Mouse (Mus musculus) intestine, postnatal 0 days (tissue): ENCODE measurements around the gene Ranbp17. TPM values are rescaled to one million over a fixed set of nuclear protein-coding genes. Genes with fewer than 3 reads are reported as not detected.
A peak's percentile ranks its signal among the peaks of the same experiment; 100 is the strongest.

Experiments
- ATAC-seq: fragments of 200-750 bp; cut with Nextera tagmentation; 2 replicates; pipeline ENCODE4 v1.8.0; 2017; ENCODE audit warnings: mild to moderate bottlenecking, moderate TSS enrichment, moderate library complexity
- H3K27ac ChIP-seq: fragments of 300-500 bp; sonication (generic); 2 replicates; pipeline ENCODE4 v1.5.1; 2014; ENCODE audit warnings: mild to moderate bottlenecking, low read depth, low read length, moderate library complexity
- H3K27me3 ChIP-seq: fragments of 300-500 bp; sonication (generic); replicated peaks from 2 replicates; pipeline ENCODE4 v1.6.1; 2014; ENCODE audit warnings: low read length, mixed read lengths; ENCODE audit not compliant: control insufficient read depth, insufficient read depth
- H3K36me3 ChIP-seq: fragments of 300-500 bp; sonication (generic); 2 replicates; pipeline ENCODE4 v1.6.1; 2014; ENCODE audit warnings: mild to moderate bottlenecking, moderate library complexity; ENCODE audit not compliant: control insufficient read depth, insufficient read depth
- H3K4me1 ChIP-seq: fragments of 300-500 bp; sonication (generic); replicated peaks from 2 replicates; pipeline ENCODE4 v1.6.1; 2014; ENCODE audit warnings: antibody characterized with exemption, low read length, mixed read lengths; ENCODE audit not compliant: control insufficient read depth, insufficient read depth
- H3K4me2 ChIP-seq: fragments of 300-500 bp; sonication (generic); replicated peaks from 2 replicates; pipeline ENCODE4 v1.6.1; 2014; ENCODE audit warnings: low read depth, mild to moderate bottlenecking, moderate library complexity
- H3K4me3 ChIP-seq: fragments of 300-500 bp; sonication (generic); 2 replicates; pipeline ENCODE4 v1.5.1; 2014; ENCODE audit warnings: low read depth, low read length
- H3K9ac ChIP-seq: fragments of 300-500 bp; sonication (generic); 2 replicates; pipeline ENCODE4 v1.6.1; 2014; ENCODE audit warnings: mild to moderate bottlenecking, low read depth, low read length
- H3K9me3 ChIP-seq: fragments of 300-500 bp; sonication (generic); 2 replicates; pipeline ENCODE4 v1.6.1; 2016; ENCODE audit warnings: mixed run types; ENCODE audit not compliant: control insufficient read depth
- CTCF ChIP-seq: sonication (generic); IDR thresholded peaks from 2 replicates; pipeline ENCODE4 v1.5.1; 2016; ENCODE audit warnings: low read depth, mild to moderate bottlenecking, control low read depth, antibody characterized with exemption, moderate library complexity
- WGBS: fragments of 180-500 bp; shearing (Covaris S2); extraction: QIAGEN DNeasy Blood & Tissue Kit; methylation state at CpG from one replicate; pipeline ENCODE4 v1.1.7; 2014; 5-methylcytosine and 5-hydroxymethylcytosine counted together
- polyA plus RNA-seq: library from polyadenylated mRNA; unstranded; fragments of >200 nt; fragmentation: Nextera tagmentation; extraction: Ambion mirVana; gene quantifications from 2 replicates; pipeline ENCODE4 v1.2.1, GENCODE M21; 2015

Gene Ranbp17
- polyA plus RNA-seq, 1 experiment from 2014 or later = 1.1 TPM

GRCm38 (mm10) chr11:33170489-33170888, 343.1 kb downstream of the Ranbp17 start:
- no peak overlapping the region for H3K9ac ChIP-seq
- 12% methylated on average over 9 of the region's 9 CpGs for WGBS
- no peaks in the 10 kb centered on the region for H3K36me3 ChIP-seq
- TF ChIP-seq CTCF = peak; percentile 85
- ATAC-seq = no peak
- no peak overlapping the region for H3K4me3 ChIP-seq
- H3K27ac ChIP-seq = no peak overlapping the region
- peaks cover 8% of the 10 kb centered on the region; the same call in 1 of the 2 replicates for H3K27me3 ChIP-seq
- no peak overlapping the region for H3K4me2 ChIP-seq
- H3K4me1 ChIP-seq = no peaks in the 10 kb centered on the region
- no peaks in the 10 kb centered on the region for H3K9me3 ChIP-seq

- Histone ChIP-seq H3K9ac (peak within 1 kb of the TSS; percentile 87), H3K4me3 (peak within 1 kb of the TSS; percentile 78), H3K4me1 (no peaks in the 10 kb centered on the region), H3K36me3 (peaks cover 24% of the 10 kb centered on the region), H3K27ac (peak within 1 kb of the TSS; percentile 78), H3K27me3 (no peaks in the 10 kb centered on the region), H3K4me2 (peak within 1 kb of the TSS; percentile 90), H3K9me3 (no peaks in the 10 kb centered on the region)
- WGBS = 5% methylated on average over 49 of the region's 49 CpGs
- no peak for TF ChIP-seq CTCF
- peak; percentile 99 for ATAC-seq
Measured at GRCm38 (mm10) chr11:33162998-33163506, 350.5 kb downstream of the Ranbp17 start, which contains the start of gene Npm1. Gene Npm1, minus strand, starts transcription at chr11:33163206.

GRCm38 (mm10) chr11:33162211-33162997, 351.1 kb downstream of the Ranbp17 start:
- peak overlapping the region; percentile 87 for H3K9ac ChIP-seq
- no peaks in the 10 kb centered on the region for H3K4me1 ChIP-seq
- H3K27me3 ChIP-seq = no peaks in the 10 kb centered on the region
- H3K27ac ChIP-seq = peak overlapping the region; percentile 76
- peak overlapping the region; percentile 78 for H3K4me3 ChIP-seq
- no peak for TF ChIP-seq CTCF
- H3K36me3 ChIP-seq = peaks cover 24% of the 10 kb centered on the region
- H3K4me2 ChIP-seq = peak overlapping the region; percentile 90
- no peaks in the 10 kb centered on the region for H3K9me3 ChIP-seq
- WGBS = 3% methylated on average over 53 of the region's 53 CpGs
- peak; percentile 52 for ATAC-seq

Other genes starting within 250 kb of the Ranbp17 start
- gene Gm12117, start 237.0 kb downstream of the Ranbp17 start, polyA plus RNA-seq = not detected in 2 replicates
- not detected in 2 replicates for gene Gabrp, start 65.2 kb upstream of the Ranbp17 start, polyA plus RNA-seq
- not detected in 2 replicates for gene D130052B06Rik, start 85.6 kb upstream of the Ranbp17 start, polyA plus RNA-seq